Mouse (Mus musculus) ES-Bruce4 (cell line): ENCODE measurements around the gene Dnmt1. TPM values are rescaled to one million over a fixed set of nuclear protein-coding genes. Genes with fewer than 3 reads are reported as not detected.
A peak's percentile ranks its signal among the peaks of the same experiment; 100 is the strongest.

Experiments
- H3K27ac ChIP-seq: 2 replicates; pipeline ENCODE4 v1.5.1; 2012; ENCODE audit warnings: low read length, inconsistent platforms; ENCODE audit not compliant: insufficient read depth
- H3K27me3 ChIP-seq: 2 replicates; pipeline ENCODE4 v1.6.1; 2012; ENCODE audit warnings: mild to moderate bottlenecking, low read length, inconsistent platforms; ENCODE audit not compliant: control insufficient read depth, poor library complexity, insufficient read depth, severe bottlenecking
- H3K36me3 ChIP-seq: 2 replicates; pipeline ENCODE4 v1.6.1; 2012; ENCODE audit warnings: inconsistent platforms, mild to moderate bottlenecking, low read length, moderate library complexity; ENCODE audit not compliant: control insufficient read depth, poor library complexity, insufficient read depth, severe bottlenecking
- H3K4me1 ChIP-seq: one replicate; pipeline ENCODE4 v1.8.1; 2011; ENCODE audit warnings: low read length; ENCODE audit not compliant: control insufficient read depth, insufficient read depth
- H3K4me3 ChIP-seq: 2 replicates; pipeline ENCODE4 v1.5.1; 2011; ENCODE audit warnings: low read depth, mild to moderate bottlenecking, low read length
- H3K9ac ChIP-seq: 2 replicates; pipeline ENCODE4 v1.6.1; 2012; ENCODE audit warnings: low read depth, mild to moderate bottlenecking, inconsistent platforms; ENCODE audit not compliant: poor library complexity, severe bottlenecking
- H3K9me3 ChIP-seq: replicated peaks from 2 replicates; pipeline ENCODE4 v1.6.1; 2012; ENCODE audit warnings: mild to moderate bottlenecking, low read length, inconsistent platforms; ENCODE audit not compliant: control insufficient read depth, poor library complexity, insufficient read depth, severe bottlenecking
- CTCF ChIP-seq: IDR thresholded peaks from one replicate; pipeline ENCODE4 v1.8.1; 2011; ENCODE audit warnings: low read depth, low read length
- EP300 ChIP-seq: IDR thresholded peaks from 2 replicates; pipeline ENCODE4 v1.6.1; 2011; ENCODE audit warnings: low read depth, low read length; ENCODE audit not compliant: insufficient read depth
- POLR2A ChIP-seq: IDR thresholded peaks from one replicate; pipeline ENCODE4 v1.8.1; 2011; ENCODE audit warnings: low read length; ENCODE audit not compliant: insufficient read depth
- polyA plus RNA-seq: library from polyadenylated mRNA; stranded (reverse); fragments of >200 nt; gene quantifications from 2 replicates; pipeline ENCODE4 v1.2.4, GENCODE M21; 2011; ENCODE audit warnings: low read depth; ENCODE audit not compliant: missing spikeins, insufficient read depth, insufficient read length

Gene Dnmt1
- polyA plus RNA-seq, 1 experiment: 120 TPM

DNA sequence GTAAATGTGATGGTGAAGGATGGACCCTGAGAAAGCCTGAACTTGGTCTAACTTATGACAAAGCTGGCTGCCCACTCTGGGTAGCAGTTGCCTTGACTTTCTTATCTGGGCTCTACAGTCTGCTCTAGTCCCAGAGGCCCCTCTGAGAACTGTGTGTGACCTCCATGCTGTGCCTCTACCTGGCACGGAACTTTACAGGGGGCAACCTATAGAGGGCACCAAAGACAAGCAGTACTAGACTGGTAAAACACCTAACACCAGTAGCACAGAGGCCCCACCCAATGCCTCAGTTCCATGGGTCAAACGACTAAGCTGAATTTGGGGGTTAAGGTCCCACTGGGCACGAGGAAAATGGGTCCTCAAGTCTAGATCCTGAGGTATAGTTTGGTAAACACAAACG, 43.5 kb downstream of the Dnmt1 start:
- no peak overlapping the region for H3K9ac ChIP-seq
- H3K27me3 ChIP-seq: no peaks in the 10 kb centered on the region
- H3K9me3 ChIP-seq: no peaks in the 10 kb centered on the region
- peaks cover 89% of the 10 kb centered on the region for H3K36me3 ChIP-seq
- H3K4me1 ChIP-seq: no peaks in the 10 kb centered on the region
- H3K4me3 ChIP-seq: no peak overlapping the region
- no peak for TF ChIP-seq EP300
- peak; percentile 33 for TF ChIP-seq CTCF
- TF ChIP-seq POLR2A: no peak
- no peak overlapping the region for H3K27ac ChIP-seq

DNA sequence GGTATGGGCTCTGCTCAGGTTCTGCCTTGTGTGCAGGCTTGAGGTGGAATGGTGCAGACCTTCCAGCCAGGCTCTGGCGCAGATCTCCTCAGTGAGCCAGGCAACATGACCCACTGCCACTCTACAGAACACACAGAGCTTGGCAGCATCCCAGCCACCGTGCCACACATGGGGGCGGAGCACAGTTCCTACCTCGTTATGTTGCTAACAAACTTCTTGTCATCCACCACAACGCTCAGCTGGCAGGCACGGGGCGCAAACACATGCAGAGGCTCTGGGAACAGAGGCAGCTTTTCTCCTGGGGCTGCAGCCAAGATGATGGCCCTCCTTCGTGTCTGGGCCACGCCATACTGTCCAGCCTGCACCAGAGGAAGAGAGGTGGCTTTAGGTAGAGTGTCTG, 49.7 kb downstream of the Dnmt1 start:
- Histone ChIP-seq H3K27me3 (no peaks in the 10 kb centered on the region), H3K4me3 (no peak overlapping the region), H3K4me1 (no peaks in the 10 kb centered on the region), H3K9ac (no peak overlapping the region), H3K27ac (no peak overlapping the region), H3K36me3 (peaks cover 80% of the 10 kb centered on the region), H3K9me3 (no peaks in the 10 kb centered on the region)
- TF ChIP-seq EP300: no peak
- no peak for TF ChIP-seq CTCF
- TF ChIP-seq POLR2A: no peak

DNA sequence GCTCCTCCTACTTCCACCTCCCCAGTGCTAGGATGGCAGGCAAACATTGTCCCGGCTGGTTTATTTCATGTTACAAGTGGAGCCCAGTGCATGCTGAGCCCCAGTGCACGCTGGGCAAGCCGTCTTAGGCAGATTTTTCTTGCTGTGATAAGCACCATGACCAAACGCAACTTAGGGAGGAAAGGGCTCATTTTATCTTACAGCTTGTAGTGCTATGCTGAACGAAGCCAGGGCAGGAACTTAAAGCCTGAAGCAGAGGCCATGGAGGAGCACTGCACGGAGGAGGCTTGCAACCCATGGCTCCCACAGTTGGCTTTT, 57.6 kb downstream of the Dnmt1 start:
- Histone ChIP-seq H3K9me3 (no peaks in the 10 kb centered on the region), H3K27ac (no peak overlapping the region), H3K36me3 (peaks cover 11% of the 10 kb centered on the region), H3K4me3 (no peak overlapping the region), H3K27me3 (no peaks in the 10 kb centered on the region), H3K9ac (no peak overlapping the region), H3K4me1 (no peaks in the 10 kb centered on the region)
- no peak for TF ChIP-seq POLR2A
- no peak for TF ChIP-seq EP300
- no peak for TF ChIP-seq CTCF

DNA sequence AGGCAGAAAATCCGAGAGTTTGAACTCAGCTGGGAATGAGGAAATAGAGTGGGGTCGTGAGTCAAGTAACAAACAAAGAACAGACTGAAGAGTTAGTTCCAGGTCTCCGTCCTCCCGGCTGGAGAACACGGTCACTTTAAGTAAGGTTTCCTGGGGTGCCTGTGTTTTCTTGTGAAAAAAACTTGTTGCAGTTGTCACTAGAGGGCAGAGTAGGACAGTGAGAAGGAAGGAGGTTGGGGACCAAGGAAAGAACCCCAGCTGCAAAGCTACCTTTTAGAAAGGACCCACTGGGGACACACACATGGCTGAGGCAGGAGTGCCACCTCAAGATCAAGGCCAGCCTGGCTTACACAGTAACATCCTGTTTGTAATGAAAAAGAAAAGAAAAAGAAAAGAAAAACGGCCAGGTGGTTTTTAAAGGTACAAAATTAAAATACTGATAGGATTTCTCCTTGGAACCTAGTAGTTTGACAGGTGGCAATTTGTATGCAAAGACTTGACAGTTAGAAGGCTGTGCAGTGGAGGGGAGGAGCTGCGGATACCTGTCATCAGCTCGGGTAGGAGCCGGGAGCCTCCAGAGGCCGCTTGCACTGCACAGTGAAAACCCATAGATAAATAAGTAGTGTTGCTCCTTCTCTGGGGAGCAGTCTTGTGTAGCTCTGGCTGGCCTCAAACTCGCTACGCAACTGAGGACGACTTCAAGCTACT, 58.1 kb downstream of the Dnmt1 start:
- Histone ChIP-seq H3K4me1 (no peaks in the 10 kb centered on the region), H3K9me3 (no peaks in the 10 kb centered on the region), H3K27me3 (no peaks in the 10 kb centered on the region), H3K4me3 (no peak overlapping the region), H3K9ac (no peak overlapping the region), H3K27ac (no peak overlapping the region), H3K36me3 (peaks cover 7% of the 10 kb centered on the region)
- TF ChIP-seq POLR2A: no peak
- TF ChIP-seq CTCF: peak; percentile 35

DNA sequence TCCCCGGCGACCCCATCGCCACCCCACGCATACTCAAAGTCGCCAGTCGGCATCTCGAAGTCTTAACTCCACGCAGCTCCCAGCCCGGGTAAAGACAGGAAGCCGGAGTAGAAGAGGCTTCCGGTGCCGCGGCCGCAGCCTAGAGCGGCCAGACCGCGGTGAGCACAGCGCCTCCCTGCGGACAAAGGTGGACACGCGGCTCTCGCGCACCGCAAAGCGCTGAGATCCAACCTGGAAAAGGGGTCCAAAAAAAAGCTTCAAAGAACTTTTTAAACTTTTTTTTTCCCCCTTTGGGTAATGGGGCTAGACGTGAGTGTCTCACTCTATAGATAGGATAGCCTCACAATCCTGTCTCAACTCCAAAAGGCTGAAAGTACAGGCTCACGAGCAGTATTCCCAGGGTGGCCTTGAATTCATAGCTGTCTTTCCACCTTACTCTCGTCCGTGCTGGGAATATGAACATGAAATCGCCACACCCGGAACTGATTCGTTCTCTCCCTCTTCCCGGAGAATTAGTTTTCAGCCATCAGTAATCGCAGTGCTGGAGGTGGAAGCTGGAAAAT, 61.1 kb downstream of the Dnmt1 start, which contains the start of gene Eif3g:
Eif3g (minus strand) TSS at position 113 of the 563 bp plus-strand sequence.
- Histone ChIP-seq H3K36me3 (peaks cover 27% of the 10 kb centered on the region), H3K4me1 (no peaks in the 10 kb centered on the region), H3K9me3 (no peaks in the 10 kb centered on the region), H3K4me3 (peak within 1 kb of the TSS; percentile 98), H3K27me3 (no peaks in the 10 kb centered on the region), H3K9ac (peak within 1 kb of the TSS; percentile 95), H3K27ac (no peak within 1 kb of the TSS)
- no peak for TF ChIP-seq POLR2A
- 0 out of 2 replicates have a peak, but pooled peaks have one; percentile 18 for TF ChIP-seq EP300
- TF ChIP-seq CTCF: peak; percentile 84

DNA sequence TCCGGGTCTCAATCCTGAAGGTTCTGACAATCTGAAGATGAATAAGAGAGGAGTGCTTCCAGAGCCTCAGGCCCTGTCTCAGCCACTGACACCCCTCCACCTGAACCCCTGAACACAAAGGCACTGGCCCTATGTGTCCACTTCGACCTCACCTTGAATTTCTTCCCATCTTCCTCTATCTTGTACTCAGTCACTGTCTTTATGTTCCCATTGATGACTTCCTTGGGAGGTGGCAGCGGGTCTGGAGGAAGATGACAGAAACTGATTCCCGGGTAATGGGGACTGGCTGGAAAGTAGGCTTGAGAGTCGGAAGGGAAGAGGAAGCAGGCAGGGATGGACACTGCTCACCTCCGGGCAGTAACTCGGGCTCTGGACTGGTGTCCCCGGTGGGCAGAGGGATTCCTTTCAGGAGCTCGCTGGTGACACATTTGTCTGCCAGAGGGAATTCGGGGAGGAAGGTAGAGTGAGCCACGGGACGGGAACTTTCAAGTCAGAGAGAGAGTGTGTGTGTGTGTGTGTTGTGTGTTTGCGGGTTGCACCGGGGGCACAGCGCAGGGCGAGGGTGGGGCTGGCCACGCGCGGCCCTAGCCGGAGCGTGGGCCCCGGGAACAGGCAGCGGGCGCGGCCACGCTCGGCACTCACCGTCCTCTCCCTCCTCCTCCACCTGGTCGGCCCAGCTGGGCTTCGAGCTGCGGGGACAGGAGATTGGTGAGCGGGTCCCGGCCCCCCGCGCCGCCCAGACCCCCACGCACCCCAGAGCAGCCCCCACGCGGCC, 61.8 kb downstream of the Dnmt1 start:
- Histone ChIP-seq H3K36me3 (peaks cover 27% of the 10 kb centered on the region), H3K4me3 (peak overlapping the region; percentile 98), H3K27me3 (no peaks in the 10 kb centered on the region), H3K9ac (peak overlapping the region; percentile 95), H3K4me1 (no peaks in the 10 kb centered on the region), H3K9me3 (no peaks in the 10 kb centered on the region), H3K27ac (no peak overlapping the region)
- TF ChIP-seq POLR2A (no peak), EP300 (no peak)
